Mouse (Mus musculus) intestine, postnatal 0 days (tissue): ENCODE measurements around the gene Zscan21. TPM values are rescaled to one million over a fixed set of nuclear protein-coding genes. Genes with fewer than 3 reads are reported as not detected.
"Not testable (repeated sequence)": the region's sequence is repeated elsewhere in the genome, so short reads cannot be mapped to it uniquely, and the experiment has no call there.

ENCODE experiments used
- ATAC-seq: fragments of 200-750 bp; cut with Nextera tagmentation; 2 replicates; pipeline ENCODE4 v1.8.0; 2017; ENCODE audit warnings: mild to moderate bottlenecking, moderate TSS enrichment, moderate library complexity
- H3K27ac ChIP-seq: fragments of 300-500 bp; sonication (generic); 2 replicates; pipeline ENCODE4 v1.5.1; 2014; ENCODE audit warnings: mild to moderate bottlenecking, low read depth, low read length, moderate library complexity
- H3K27me3 ChIP-seq: fragments of 300-500 bp; sonication (generic); replicated peaks from 2 replicates; pipeline ENCODE4 v1.6.1; 2014; ENCODE audit warnings: low read length, mixed read lengths; ENCODE audit not compliant: control insufficient read depth, insufficient read depth
- H3K36me3 ChIP-seq: fragments of 300-500 bp; sonication (generic); 2 replicates; pipeline ENCODE4 v1.6.1; 2014; ENCODE audit warnings: mild to moderate bottlenecking, moderate library complexity; ENCODE audit not compliant: control insufficient read depth, insufficient read depth
- H3K4me1 ChIP-seq: fragments of 300-500 bp; sonication (generic); replicated peaks from 2 replicates; pipeline ENCODE4 v1.6.1; 2014; ENCODE audit warnings: antibody characterized with exemption, low read length, mixed read lengths; ENCODE audit not compliant: control insufficient read depth, insufficient read depth
- H3K4me2 ChIP-seq: fragments of 300-500 bp; sonication (generic); replicated peaks from 2 replicates; pipeline ENCODE4 v1.6.1; 2014; ENCODE audit warnings: low read depth, mild to moderate bottlenecking, moderate library complexity
- H3K4me3 ChIP-seq: fragments of 300-500 bp; sonication (generic); 2 replicates; pipeline ENCODE4 v1.5.1; 2014; ENCODE audit warnings: low read depth, low read length
- H3K9ac ChIP-seq: fragments of 300-500 bp; sonication (generic); 2 replicates; pipeline ENCODE4 v1.6.1; 2014; ENCODE audit warnings: mild to moderate bottlenecking, low read depth, low read length
- H3K9me3 ChIP-seq: fragments of 300-500 bp; sonication (generic); 2 replicates; pipeline ENCODE4 v1.6.1; 2016; ENCODE audit warnings: mixed run types; ENCODE audit not compliant: control insufficient read depth
- CTCF ChIP-seq: sonication (generic); IDR thresholded peaks from 2 replicates; pipeline ENCODE4 v1.5.1; 2016; ENCODE audit warnings: low read depth, mild to moderate bottlenecking, control low read depth, antibody characterized with exemption, moderate library complexity
- WGBS: fragments of 180-500 bp; shearing (Covaris S2); extraction: QIAGEN DNeasy Blood & Tissue Kit; methylation state at CpG from one replicate; pipeline ENCODE4 v1.1.7; 2014; 5-methylcytosine and 5-hydroxymethylcytosine counted together
- polyA plus RNA-seq: library from polyadenylated mRNA; unstranded; fragments of >200 nt; fragmentation: Nextera tagmentation; extraction: Ambion mirVana; gene quantifications from 2 replicates; pipeline ENCODE4 v1.2.1, GENCODE M21; 2015

The Zscan21 gene
- polyA plus RNA-seq, 1 experiment from 2014 or later: 17.9 TPM

GRCm38 (mm10) chr5:138107130-138107529, 9.6 kb upstream of the Zscan21 start:
- H3K4me1 ChIP-seq: no peaks in the 10 kb centered on the region
- H3K9ac ChIP-seq: no peak overlapping the region
- H3K27me3 ChIP-seq: no peaks in the 10 kb centered on the region
- no peak overlapping the region for H3K27ac ChIP-seq
- H3K9me3 ChIP-seq: no peaks in the 10 kb centered on the region
- WGBS: 63% methylated on average over 3 of the region's 3 CpGs
- ATAC-seq: no peak
- no peak overlapping the region for H3K4me3 ChIP-seq
- peaks cover 17% of the 10 kb centered on the region for H3K36me3 ChIP-seq
- TF ChIP-seq CTCF: no peak
- no peak overlapping the region for H3K4me2 ChIP-seq

- not testable (repeated sequence) for H3K27ac ChIP-seq, H3K4me3 ChIP-seq, H3K9ac ChIP-seq, H3K4me2 ChIP-seq, ATAC-seq, H3K9me3 ChIP-seq, H3K4me1 ChIP-seq, H3K27me3 ChIP-seq, H3K36me3 ChIP-seq
- WGBS: 58% methylated on average over 4 of the region's 4 CpGs
Measured at GRCm38 (mm10) chr5:138109847-138110396, 6.8 kb upstream of the Zscan21 start.

GRCm38 (mm10) chr5:138117199-138118015, 704 bp downstream of the Zscan21 start:
- no peaks in the 10 kb centered on the region for H3K4me1 ChIP-seq
- ATAC-seq: no peak
- H3K9ac ChIP-seq: peak overlapping the region; percentile 63
- peak overlapping the region; percentile 71 for H3K4me2 ChIP-seq
- 3% methylated on average over 16 of the region's 16 CpGs for WGBS
- H3K4me3 ChIP-seq: peak overlapping the region; percentile 74
- H3K27me3 ChIP-seq: no peaks in the 10 kb centered on the region
- no peak for TF ChIP-seq CTCF
- no peaks in the 10 kb centered on the region; the same call in 1 of the 2 replicates for H3K36me3 ChIP-seq
- H3K9me3 ChIP-seq: no peaks in the 10 kb centered on the region
- H3K27ac ChIP-seq: peak overlapping the region; percentile 92

- ATAC-seq: no peak
- WGBS: 58% methylated on average over 3 of the region's 3 CpGs
- TF ChIP-seq CTCF: 0 out of 2 replicates have a peak, but pooled peaks have one; percentile 27
- Histone ChIP-seq H3K27me3 (no peaks in the 10 kb centered on the region), H3K27ac (0 out of 2 replicates have a peak overlapping the region, but pooled peaks have one; percentile 92), H3K4me2 (peak overlapping the region; percentile 71), H3K4me3 (peak overlapping the region; percentile 74; the same call in 1 of the 2 replicates), H3K36me3 (peaks cover 2% of the 10 kb centered on the region; the same call in 1 of the 2 replicates), H3K9me3 (no peaks in the 10 kb centered on the region), H3K4me1 (no peaks in the 10 kb centered on the region), H3K9ac (no peak overlapping the region)
Measured at GRCm38 (mm10) chr5:138118041-138118440, 1.3 kb downstream of the Zscan21 start.

GRCm38 (mm10) chr5:138132425-138133064, 15.8 kb downstream of the Zscan21 start:
- WGBS: 63% methylated on average over 5 of the region's 5 CpGs
- Histone ChIP-seq H3K4me3 (no peak overlapping the region), H3K4me1 (no peaks in the 10 kb centered on the region), H3K27ac (peak overlapping the region; percentile 35; the same call in 1 of the 2 replicates), H3K36me3 (peaks cover 57% of the 10 kb centered on the region), H3K4me2 (no peak overlapping the region), H3K9ac (no peak overlapping the region), H3K9me3 (no peaks in the 10 kb centered on the region), H3K27me3 (no peaks in the 10 kb centered on the region)
- peak; percentile 56 for ATAC-seq
- TF ChIP-seq CTCF: no peak

GRCm38 (mm10) chr5:138137257-138137656, 20.6 kb downstream of the Zscan21 start:
- Histone ChIP-seq H3K9ac (no peak overlapping the region), H3K36me3 (peaks cover 23% of the 10 kb centered on the region), H3K4me3 (no peak overlapping the region), H3K9me3 (no peaks in the 10 kb centered on the region), H3K27me3 (no peaks in the 10 kb centered on the region), H3K27ac (peak overlapping the region; percentile 57; the same call in 1 of the 2 replicates), H3K4me2 (no peak overlapping the region), H3K4me1 (no peaks in the 10 kb centered on the region)
- no peak for TF ChIP-seq CTCF
- 22% methylated on average over 4 of the region's 4 CpGs for WGBS
- peak; percentile 42 for ATAC-seq
